In the genomic region with DNA sequence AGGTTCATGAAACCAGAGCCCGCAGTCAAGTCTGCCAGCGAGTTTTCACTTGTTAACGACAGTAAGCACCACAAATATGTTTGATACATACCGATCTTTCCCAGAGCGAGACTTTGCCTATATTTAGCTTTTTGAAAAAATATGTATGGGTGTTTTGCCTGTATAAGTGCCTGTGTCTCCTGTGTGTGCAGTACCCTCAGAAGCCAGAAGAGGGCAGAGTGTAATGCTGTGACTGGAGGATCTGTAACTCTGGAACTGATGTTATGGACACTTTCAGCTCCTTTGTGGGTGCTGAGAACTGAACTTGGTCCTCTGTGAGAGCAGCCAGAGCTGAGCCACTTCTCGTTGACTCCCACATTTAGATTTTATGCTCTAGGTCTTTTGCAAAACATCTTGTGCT, we compare ENCODE assay signal across 22 mouse cellular contexts. TPM values are rescaled to one million over a fixed set of nuclear protein-coding genes. Genes with fewer than 3 reads are reported as not detected.
DNase-seq lines count a peak whose midpoint lies in the region; ATAC-seq and TF ChIP-seq lines count a peak whose summit lies in the region.
"Had no signal": no experiment of that assay in that cellular context is flagged by ENCODE, and none has a peak within 500 bp of the region (broad histone marks: within the 10 kb centered on the region; RNA-seq: fewer than 3 reads in every experiment).

No protein-coding gene starts in this region.

- TF ChIP-seq CTCF in liver, embryonic 14.5 days (IDR thresholded peaks at IDR 0.05; ENCODE audit: low read depth): peak; percentile 59
- peak; percentile 74 for TF ChIP-seq CTCF in E14TG2a.4 (conservative IDR thresholded peaks at IDR 0.05; ENCODE audit: low read length)

- peaks cover 3% of the 10 kb centered on the region; the same call in 1 of the 2 replicates for H3K9me3 ChIP-seq in liver, embryonic 14.5 days (ENCODE audit: control insufficient read depth, low read length)
- H3K9me3 ChIP-seq in liver, embryonic 11.5 days (ENCODE audit: control insufficient read depth, low read length): no peaks in the 10 kb centered on the region
- H3K9me3 ChIP-seq in E14TG2a.4 (ENCODE audit: low read length): no peaks in the 10 kb centered on the region
- H3K9me3 ChIP-seq: embryonic facial prominence, embryonic 12.5 days; liver, embryonic 13.5 days; stomach, embryonic 15.5 days had no signal

- no peaks in the 10 kb centered on the region; a peak in 1 of 4 replicates for H3K4me1 ChIP-seq in liver, embryonic 14.5 days (replicated peaks; ENCODE audit: control insufficient read depth in 2 of 2, insufficient read depth in 2 of 2, low read length in 1 of 2)
- peaks cover 4% of the 10 kb centered on the region; the same call in 1 of the 2 replicates for H3K4me1 ChIP-seq in liver, embryonic 11.5 days (replicated peaks; ENCODE audit: control insufficient read depth, insufficient read depth, low read length)
- peaks cover 3% of the 10 kb centered on the region; the same call in 1 of the 2 replicates for H3K4me1 ChIP-seq in E14TG2a.4 (replicated peaks; ENCODE audit: low read depth, low read length)
- H3K4me1 ChIP-seq: embryonic facial prominence, embryonic 12.5 days; forebrain, embryonic 13.5 days; heart, embryonic 13.5 days; liver, embryonic 13.5 days; stomach, embryonic 15.5 days had no signal

- no peak for ATAC-seq in liver, embryonic 14.5 days (ENCODE audit: insufficient read depth)
- ATAC-seq in liver, embryonic 11.5 days (replicated peaks; ENCODE audit: low FRiP score): no peak
- ATAC-seq: forebrain, embryonic 13.5 days; midbrain, embryonic 16.5 days had no signal

- peak; percentile 34 for DNase-seq in heart, adult 11 months
- no peak for DNase-seq in heart, adult 9 months (ENCODE audit: low spot score in 2 of 2)
- DNase-seq in liver, embryonic 14.5 days (ENCODE audit: low read depth in 3 of 3, low spot score in 3 of 3): no peak
- DNase-seq in liver, embryonic 11.5 days (ENCODE audit: low spot score): no peak
- DNase-seq in R1 (ENCODE audit: low read depth, low spot score): peak; percentile 59
- DNase-seq in cerebellum, postnatal 25 days: no peak
- no peak for DNase-seq in cerebellum, adult 9-11 months
- DNase-seq: cerebellum, adult 8-10 months; kidney, adult 18-20 months; kidney, postnatal 25 days; liver, embryonic 13.5 days; lung, postnatal 10 days; right cerebral cortex, postnatal 25 days had no signal

- WGBS in liver, embryonic 14.5 days (ENCODE audit: insufficient replicate concordance): 80% methylated on average over 6 of the region's 6 CpGs
- 92% methylated on average over 6 of the region's 6 CpGs for WGBS in liver, embryonic 11.5 days

- H3K27me3 ChIP-seq in liver, embryonic 14.5 days (ENCODE audit: control insufficient read depth, insufficient read depth, low read length): no peaks in the 10 kb centered on the region
- no peaks in the 10 kb centered on the region for H3K27me3 ChIP-seq in liver, embryonic 11.5 days (replicated peaks; ENCODE audit: control insufficient read depth, insufficient read depth, low read length)
- H3K27me3 ChIP-seq in E14TG2a.4 (ENCODE audit: insufficient read depth, low read length): peaks cover 7% of the 10 kb centered on the region
- H3K27me3 ChIP-seq: embryonic facial prominence, embryonic 12.5 days; forebrain, embryonic 13.5 days; heart, embryonic 13.5 days; liver, embryonic 13.5 days; stomach, embryonic 15.5 days had no signal

- TF ChIP-seq EP300 in liver, embryonic 14.5 days (IDR thresholded peaks at IDR 0.05; ENCODE audit: low read depth): no peak

- H3K36me3 ChIP-seq in liver, embryonic 14.5 days (replicated peaks; ENCODE audit: control insufficient read depth, insufficient read depth, low read depth): no peaks in the 10 kb centered on the region
- no peaks in the 10 kb centered on the region for H3K36me3 ChIP-seq in liver, embryonic 11.5 days (ENCODE audit: control insufficient read depth, insufficient read depth, low read length)
- no peaks in the 10 kb centered on the region for H3K36me3 ChIP-seq in E14TG2a.4 (ENCODE audit: insufficient read depth, low read length)
- H3K36me3 ChIP-seq: embryonic facial prominence, embryonic 12.5 days; heart, embryonic 13.5 days; liver, embryonic 13.5 days; stomach, embryonic 15.5 days had no signal

- no peak overlapping the region for H3K9ac ChIP-seq in liver, embryonic 14.5 days (replicated peaks)
- no peak overlapping the region for H3K9ac ChIP-seq in liver, embryonic 11.5 days (ENCODE audit: low read depth, low read length)
- H3K9ac ChIP-seq: embryonic facial prominence, embryonic 12.5 days; forebrain, embryonic 13.5 days; heart, embryonic 13.5 days; hindbrain, embryonic 14.5 days; liver, embryonic 13.5 days; stomach, embryonic 15.5 days had no signal

- H3K4me2 ChIP-seq in liver, embryonic 14.5 days (ENCODE audit: low read depth): no peak overlapping the region
- no peak overlapping the region for H3K4me2 ChIP-seq in liver, embryonic 11.5 days
- H3K4me2 ChIP-seq: embryonic facial prominence, embryonic 12.5 days; forebrain, embryonic 13.5 days; heart, embryonic 13.5 days; hindbrain, embryonic 14.5 days; liver, embryonic 13.5 days; stomach, embryonic 15.5 days had no signal

- no peak overlapping the region for H3K4me3 ChIP-seq in liver, embryonic 14.5 days (ENCODE audit: insufficient read depth in 1 of 2, low read depth in 2 of 2, low read length in 2 of 2)
- H3K4me3 ChIP-seq in liver, embryonic 11.5 days (ENCODE audit: low read depth, low read length): no peak overlapping the region
- H3K4me3 ChIP-seq in E14TG2a.4 (replicated peaks; ENCODE audit: low read length): no peak overlapping the region
- H3K4me3 ChIP-seq: embryonic facial prominence, embryonic 12.5 days; erythroblast, embryonic 14.5 days; forebrain, embryonic 13.5 days; heart, embryonic 13.5 days; liver, embryonic 13.5 days; megakaryocyte, embryonic 14.5 days; stomach, embryonic 15.5 days had no signal

- H3K27ac ChIP-seq in liver, embryonic 14.5 days: no peak overlapping the region
- H3K27ac ChIP-seq in liver, embryonic 11.5 days (ENCODE audit: low read depth, low read length): no peak overlapping the region
- H3K27ac ChIP-seq: embryonic facial prominence, embryonic 12.5 days; forebrain, embryonic 13.5 days; heart, embryonic 13.5 days; hindbrain, embryonic 14.5 days; liver, embryonic 13.5 days; stomach, embryonic 15.5 days had no signal

RNA-seq across cellular contexts. Expression of a gene that starts 10.0 kb away (rescaled TPM):
- 0.08 and 0.13 TPM in 2 replicates for polyA plus RNA-seq in liver, embryonic 14.5 days (2012; rRNA removed)
- not detected in 2 replicates for polyA plus RNA-seq in liver, embryonic 14.5 days (2014; fragmentation: Nextera tagmentation; extraction: Ambion mirVana)
- polyA plus RNA-seq in liver, embryonic 11.5 days (2014; fragmentation: Nextera tagmentation; extraction: Ambion mirVana): 0.51 and 1.1 TPM in 2 replicates
- polyA plus RNA-seq: erythroblast, embryonic 14.5 days had no signal

RNA-seq across cellular contexts. Expression of a gene that starts 46.1 kb away (rescaled TPM):
- not detected in 2 replicates for polyA plus RNA-seq in liver, embryonic 14.5 days (2012; rRNA removed)
- not detected in 2 replicates for polyA plus RNA-seq in liver, embryonic 14.5 days (2014; fragmentation: Nextera tagmentation; extraction: Ambion mirVana)
- polyA plus RNA-seq in liver, embryonic 11.5 days (2014; fragmentation: Nextera tagmentation; extraction: Ambion mirVana): not detected in 2 replicates
- polyA plus RNA-seq: embryonic facial prominence, embryonic 12.5 days; erythroblast, embryonic 14.5 days; forebrain, embryonic 13.5 days; heart, embryonic 13.5 days; liver, embryonic 13.5 days; midbrain, embryonic 16.5 days had no signal

Comparison
In these comparisons a context has a peak if more than half of its experiments do, and no peak if none do; other contexts are left out.
1. DNase-seq: peak in heart, adult 11 months (single experiment) and R1 (single experiment); none in heart, adult 9 months (0 of 2), liver, embryonic 14.5 days (0 of 3), liver, embryonic 11.5 days (single experiment), cerebellum, postnatal 25 days (0 of 2) and cerebellum, adult 9-11 months (single experiment).